Mouse (Mus musculus) gastrocnemius, adult 2 months (tissue): Measurements from ENCODE around the gene Eif3k. TPM values are rescaled to one million over a fixed set of nuclear protein-coding genes. Genes with fewer than 3 reads are reported as not detected.

ENCODE experiments used
- DNase-seq: peaks from one replicate; pipeline ENCODE4 v3.0.0; 2022
- H3K27ac ChIP-seq: fragments of 200-600 bp; 2 replicates; pipeline ENCODE4 v1.8.1; 2022; ENCODE audit warnings: mild to moderate bottlenecking
- H3K4me3 ChIP-seq: fragments of 200-600 bp; 2 replicates; pipeline ENCODE4 v1.8.1; 2022; ENCODE audit warnings: mild to moderate bottlenecking, moderate library complexity
- CTCF ChIP-seq: fragments of 200-600 bp; IDR thresholded peaks from 2 replicates; pipeline ENCODE4 v1.8.1; 2022; ENCODE audit warnings: antibody characterized with exemption, mild to moderate bottlenecking, moderate library complexity
- intact Hi-C: fragments of 180-260 bp; cut with DNase I; formaldehyde crosslinking; loops from one replicate; pipeline ENCODE4 v1.15.1; 2025
- total RNA-seq, 2 experiments: library from RNA; stranded (reverse); gene quantifications; 2 replicates each; pipeline ENCODE4 v1.2.3; 2021

Eif3k gene
- total RNA-seq, 2 experiments from 2014 or later: 122 to 141 TPM

DNA sequence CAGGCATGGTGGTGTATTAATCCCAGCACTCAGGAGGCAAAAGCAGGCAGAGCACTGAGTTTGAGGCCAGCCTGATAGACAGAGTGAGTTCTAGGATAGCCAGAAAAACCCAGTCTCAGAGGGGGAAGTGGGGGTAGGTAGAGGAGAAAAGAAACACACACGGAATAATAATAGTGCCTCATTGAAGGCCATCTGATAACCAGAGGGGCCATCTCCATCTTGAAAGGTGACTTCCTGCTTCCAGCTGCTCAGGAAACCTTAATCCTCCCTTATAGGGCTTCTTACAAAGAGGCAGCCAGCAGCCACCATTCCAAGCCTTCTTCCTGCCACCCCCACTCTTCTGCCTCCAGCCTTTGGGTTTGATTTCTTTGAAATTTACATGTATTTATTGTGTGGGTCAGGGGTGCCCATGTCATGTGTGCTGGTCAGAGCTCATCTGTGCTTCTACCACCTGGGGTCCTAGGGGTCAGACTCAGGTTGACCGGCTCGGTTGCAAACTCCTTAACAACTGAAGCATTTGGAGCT is 18.2 kb downstream of the Eif3k start:
- no peak for TF ChIP-seq CTCF
- Histone ChIP-seq H3K4me3 (no peak overlapping the region), H3K27ac (no peak overlapping the region)
- intact Hi-C loops: loop anchor here (5.0 kb wide), 1 partner anchor 41 kb away; no protein-coding TSS in a partner anchor
- no peak for DNase-seq

DNA sequence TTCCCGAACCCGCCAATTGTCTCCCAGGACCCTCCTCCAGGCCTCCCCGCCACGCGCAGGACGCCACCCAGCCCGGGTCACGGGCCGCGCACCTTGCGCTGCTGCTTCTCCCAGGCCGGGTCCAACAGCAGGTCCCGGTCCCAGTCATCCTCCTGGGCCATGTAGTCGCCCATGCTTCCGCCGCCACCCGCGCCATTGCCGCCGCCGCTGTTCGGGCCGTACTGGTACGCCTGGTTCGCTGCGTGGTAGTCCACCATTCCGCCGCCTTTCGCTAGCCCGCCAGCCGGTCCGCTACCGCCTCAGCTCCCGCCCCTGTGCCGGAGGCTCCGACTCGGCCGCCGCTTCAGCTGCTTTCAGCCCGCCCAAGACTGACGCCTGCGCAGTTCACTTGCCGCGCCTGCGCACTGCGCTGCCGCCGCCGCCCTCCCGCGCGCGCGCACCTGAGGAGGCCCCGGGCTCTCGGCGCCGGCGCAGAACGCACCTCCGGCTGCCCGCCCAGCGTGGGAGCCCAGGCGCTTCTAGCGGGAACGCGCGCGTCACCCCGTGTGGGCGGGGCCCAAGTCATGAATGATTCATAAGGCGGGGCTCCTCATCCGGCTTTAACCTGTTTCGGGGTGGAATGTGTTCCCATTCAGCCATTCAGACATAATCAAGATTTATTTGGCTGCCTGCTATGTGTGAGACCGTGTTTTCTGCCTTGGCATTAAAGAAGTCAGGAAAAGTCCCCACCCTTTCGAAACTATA is 19.6 kb downstream of the Eif3k start, which contains the start of gene Actn4:
Gene Actn4, minus strand, starts transcription at position 414 of the 744 bp plus-strand sequence.
- intact Hi-C loops: loop anchor here (2.0 to 5.0 kb wide), 2 partner anchors 23 to 40 kb away; no protein-coding TSS in a partner anchor
- H3K27ac ChIP-seq: peak within 1 kb of the TSS; percentile 92
- peak within 1 kb of the TSS; percentile 85 for H3K4me3 ChIP-seq
- peak; percentile 100 for DNase-seq
- no peak for TF ChIP-seq CTCF

DNA sequence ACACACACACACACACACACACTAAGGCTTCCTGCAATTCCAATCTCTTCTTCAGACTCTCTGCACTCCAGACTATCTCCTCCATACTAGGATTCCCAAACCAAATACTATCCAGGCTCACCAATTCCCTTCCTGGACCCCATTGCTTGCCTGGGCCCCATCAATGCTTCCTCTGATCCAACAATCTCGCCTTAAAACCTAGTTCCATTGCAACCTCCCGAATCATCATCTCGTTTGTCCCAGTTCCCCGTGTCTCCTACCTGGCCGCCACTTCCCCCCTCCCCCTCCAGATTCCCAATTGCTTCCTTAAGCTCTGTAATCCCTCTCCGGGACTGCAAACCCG is 20.1 kb downstream of the Eif3k start:
- DNase-seq: no peak
- intact Hi-C loops: loop anchor here (2.0 to 5.0 kb wide), 2 partner anchors 23 to 39 kb away; no protein-coding TSS in a partner anchor
- H3K27ac ChIP-seq: peak overlapping the region; percentile 92
- peak overlapping the region; percentile 85 for H3K4me3 ChIP-seq
- TF ChIP-seq CTCF: no peak

DNA sequence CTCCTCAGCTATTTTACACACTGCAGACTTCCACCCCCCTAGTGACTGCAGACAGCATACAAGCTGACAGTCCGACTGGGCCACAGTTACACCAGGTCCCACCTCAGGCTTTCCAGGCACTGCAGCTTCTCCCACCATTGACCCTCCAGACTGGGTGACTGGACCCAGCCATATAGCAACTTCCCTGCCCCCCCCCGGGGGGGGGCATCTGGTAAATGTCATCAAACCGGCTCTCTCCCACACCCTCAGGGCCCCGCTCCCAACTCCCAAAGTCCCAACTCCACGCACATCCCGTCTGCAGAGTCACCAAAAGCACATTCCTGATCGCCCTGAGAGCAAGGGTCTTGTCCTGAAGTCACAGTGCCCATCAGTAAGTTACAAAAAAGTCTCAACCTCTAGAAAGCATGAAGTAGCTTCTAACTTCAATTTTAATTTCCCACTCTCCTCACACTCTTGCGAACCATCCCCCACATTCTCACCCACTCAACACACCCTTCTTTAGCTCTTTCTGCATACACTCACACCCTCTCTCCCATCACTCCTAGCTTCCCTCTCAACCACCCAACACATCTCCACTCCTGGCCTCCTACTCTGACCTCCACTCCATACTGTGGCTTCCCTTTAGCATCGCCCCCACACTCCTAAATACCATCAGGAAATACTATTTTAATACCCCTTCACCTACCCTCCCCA is 21.2 kb downstream of the Eif3k start:
- Histone ChIP-seq H3K4me3 (peak overlapping the region; percentile 85), H3K27ac (peak overlapping the region; percentile 92)
- TF ChIP-seq CTCF: no peak
- intact Hi-C loops: loop anchor here (2.0 to 5.0 kb wide), 2 partner anchors 22 to 38 kb away; no protein-coding TSS in a partner anchor
- no peak for DNase-seq

DNA sequence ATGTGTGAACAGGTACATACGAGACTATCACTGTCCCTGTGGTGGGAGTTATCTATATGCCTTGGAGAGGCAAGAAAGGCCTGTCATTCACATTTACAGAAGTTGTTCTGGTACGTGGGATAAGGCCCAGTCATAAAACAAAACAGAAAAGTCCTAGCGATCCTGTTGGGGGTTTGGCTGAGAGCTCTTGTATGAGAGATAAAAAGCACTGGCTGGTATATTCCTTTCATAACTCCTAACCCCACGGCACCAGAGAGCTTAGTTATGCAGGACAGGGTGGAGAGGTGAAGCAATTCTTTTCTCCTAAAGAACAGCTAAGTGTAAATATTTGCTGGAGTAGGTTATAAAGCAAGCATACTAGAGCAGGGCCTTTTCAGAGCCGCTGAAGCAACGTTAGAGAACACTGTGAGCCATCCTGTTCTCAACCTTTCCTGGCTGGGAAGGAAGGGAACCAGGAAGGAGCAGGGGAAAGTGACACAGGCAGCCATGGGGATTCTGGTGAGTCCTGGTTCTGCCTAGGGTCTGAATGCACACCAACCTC is 22.1 kb downstream of the Eif3k start:
- peak; percentile 14 for DNase-seq
- peak overlapping the region; percentile 85 for H3K4me3 ChIP-seq
- intact Hi-C loops: loop anchor here (2.0 to 5.0 kb wide), 2 partner anchors 21 to 37 kb away; no protein-coding TSS in a partner anchor
- H3K27ac ChIP-seq: peak overlapping the region; percentile 92
- TF ChIP-seq CTCF: no peak

DNA sequence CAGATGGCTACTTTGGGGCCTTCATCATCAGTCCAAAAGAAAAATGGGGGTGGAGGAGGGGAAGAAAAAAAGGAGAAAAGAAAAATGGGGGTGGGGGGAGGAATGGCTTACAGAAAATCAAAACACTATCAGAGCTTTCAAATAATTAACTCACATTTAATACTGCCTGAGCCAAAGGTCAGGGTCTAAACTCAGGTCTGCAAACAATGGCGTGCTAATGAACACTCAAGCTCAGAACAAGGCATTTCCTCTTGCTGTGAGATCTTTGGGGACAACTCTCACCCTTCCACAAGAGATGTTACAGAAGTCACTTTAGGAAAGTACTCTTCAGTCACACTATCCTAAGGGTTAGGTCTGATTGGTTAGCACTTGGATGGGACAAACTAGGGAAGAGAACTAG is 22.9 kb downstream of the Eif3k start:
- DNase-seq: no peak
- no peak for TF ChIP-seq CTCF
- peak overlapping the region; percentile 92 for H3K27ac ChIP-seq
- intact Hi-C loops: no loop called here
- peak overlapping the region; percentile 85 for H3K4me3 ChIP-seq

DNA sequence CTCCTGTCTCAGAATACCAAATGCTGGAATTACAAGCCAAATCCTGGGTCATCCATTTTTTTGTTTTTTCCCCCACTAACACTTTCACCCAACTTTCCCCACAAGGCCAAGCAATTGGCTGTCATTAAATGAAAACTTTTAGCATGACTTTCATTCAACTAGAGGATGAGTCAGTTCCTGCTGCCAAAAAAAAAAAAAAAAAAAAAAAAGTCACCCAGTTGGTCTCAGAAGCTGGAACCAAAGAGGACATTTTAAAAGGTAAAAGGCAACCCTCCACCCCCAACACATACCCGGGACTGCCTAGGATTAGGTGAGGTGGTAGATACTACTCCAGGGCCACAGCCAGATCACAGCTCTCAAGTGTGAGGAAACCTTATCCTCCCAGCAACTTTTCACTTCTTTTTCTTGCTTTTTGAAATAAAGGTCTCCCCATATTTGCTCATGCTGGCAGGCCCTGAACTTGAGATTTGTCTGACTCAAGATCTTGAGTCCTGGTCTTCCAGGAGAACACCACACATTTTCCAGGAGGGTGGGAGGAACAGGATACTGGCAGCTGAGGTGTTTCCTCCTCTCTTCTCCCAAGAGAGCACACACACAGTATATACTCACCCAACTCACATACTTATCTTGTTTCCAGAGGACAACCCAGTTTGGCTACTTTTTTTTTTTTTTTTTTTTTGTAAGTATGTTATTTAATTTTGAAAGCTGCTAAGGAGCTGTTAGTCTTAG is 23.5 kb downstream of the Eif3k start:
- H3K27ac ChIP-seq: peak overlapping the region; percentile 92
- intact Hi-C loops: no loop called here
- H3K4me3 ChIP-seq: peak overlapping the region; percentile 85
- peak; percentile 12 for DNase-seq
- TF ChIP-seq CTCF: no peak

DNA sequence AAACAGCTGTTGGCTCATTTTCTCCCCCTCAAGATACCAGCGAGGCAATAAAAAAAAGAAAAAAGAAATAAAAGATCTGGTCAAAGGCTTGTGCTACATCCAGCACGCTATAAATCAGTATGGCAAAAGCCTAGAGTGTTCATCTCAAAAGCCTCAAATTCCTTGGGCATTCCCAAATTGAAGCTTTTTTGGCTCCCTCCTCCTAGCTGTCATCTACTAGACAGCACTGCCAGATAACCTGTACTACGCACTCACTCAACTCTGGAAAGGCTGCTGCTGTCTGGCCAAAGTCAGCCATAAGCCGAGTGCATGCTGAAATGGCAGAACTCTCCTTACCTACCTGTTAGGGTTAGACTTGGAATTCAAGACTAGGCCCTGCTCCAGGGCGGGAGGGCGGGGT is 24.4 kb downstream of the Eif3k start:
- peak overlapping the region; percentile 92 for H3K27ac ChIP-seq
- no peak for TF ChIP-seq CTCF
- intact Hi-C loops: no loop called here
- no peak for DNase-seq
- peak overlapping the region; percentile 29 for H3K4me3 ChIP-seq

DNA sequence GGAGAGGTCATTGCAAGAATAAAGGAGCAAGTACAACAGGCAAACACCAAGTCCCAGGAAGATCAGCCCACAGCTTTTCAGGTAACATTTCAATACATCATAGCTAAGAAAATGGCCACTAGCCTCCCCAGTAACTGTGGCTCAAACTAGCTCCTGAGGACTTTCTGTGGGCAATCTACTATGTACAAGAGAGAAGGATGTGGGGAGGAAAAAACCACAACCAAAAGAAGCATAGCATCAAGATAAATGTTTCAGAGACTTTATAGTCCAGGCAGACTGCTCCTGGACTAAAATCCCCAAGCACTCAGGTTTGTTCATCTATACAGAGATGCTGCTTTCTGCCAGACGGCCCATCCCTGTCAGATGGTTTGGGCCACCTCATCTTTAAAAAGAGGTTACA is 25.4 kb downstream of the Eif3k start:
- H3K4me3 ChIP-seq: no peak overlapping the region
- peak overlapping the region; percentile 92 for H3K27ac ChIP-seq
- no peak for TF ChIP-seq CTCF
- no peak for DNase-seq
- intact Hi-C loops: no loop called here

DNA sequence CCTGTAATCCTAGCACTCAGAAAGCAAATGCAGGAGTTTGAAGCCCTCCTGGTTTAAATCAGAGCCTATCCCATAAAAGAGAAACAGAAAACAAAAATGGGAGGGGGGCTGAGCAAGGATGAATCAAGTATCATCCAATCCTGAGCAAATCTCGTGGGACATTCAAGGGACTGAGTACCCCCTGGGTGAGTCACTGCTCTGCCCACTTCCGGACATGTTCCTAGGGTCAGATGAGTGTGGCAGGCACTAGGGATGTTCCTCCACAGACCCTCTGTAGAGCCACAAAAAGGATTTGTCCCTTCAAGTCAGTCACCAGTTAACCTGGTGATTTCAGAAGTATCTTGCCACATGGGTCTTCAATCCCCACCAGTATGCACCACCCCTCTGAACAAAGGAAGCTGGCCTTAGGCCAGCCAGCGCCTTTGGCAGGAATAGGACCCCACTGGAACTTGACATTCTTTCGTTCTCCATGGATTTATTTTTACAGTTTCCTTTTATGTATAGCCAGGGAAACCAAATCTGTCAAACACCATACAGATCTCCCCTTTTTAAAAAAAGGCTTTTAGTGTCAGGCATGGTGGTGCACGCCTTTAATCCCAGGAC is 26.3 kb downstream of the Eif3k start:
- Histone ChIP-seq H3K27ac (peak overlapping the region; percentile 92), H3K4me3 (peak overlapping the region; percentile 0; the same call in 1 of the 2 replicates)
- DNase-seq: no peak
- no peak for TF ChIP-seq CTCF
- intact Hi-C loops: no loop called here

DNA sequence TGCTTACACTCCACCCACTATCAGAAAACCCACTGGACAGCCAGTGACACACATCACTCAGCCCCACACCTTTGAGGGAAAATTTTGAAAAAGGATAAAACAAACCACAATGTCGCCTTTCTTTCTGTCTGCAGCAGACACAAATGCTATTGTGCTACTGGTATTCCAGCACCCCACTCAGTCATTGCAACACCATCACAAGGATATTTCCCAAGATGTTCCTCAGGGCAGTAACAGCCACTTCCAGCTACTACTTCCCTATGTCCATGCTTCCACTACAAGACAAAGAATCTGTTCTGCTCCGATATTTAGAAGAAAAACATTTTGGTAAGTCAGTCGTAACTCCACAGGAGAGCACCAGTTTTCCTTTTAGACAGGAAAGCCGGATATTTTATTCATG is 26.9 kb downstream of the Eif3k start:
- Histone ChIP-seq H3K4me3 (0 out of 2 replicates have a peak overlapping the region, but pooled peaks have one; percentile 0), H3K27ac (peak overlapping the region; percentile 92)
- DNase-seq: no peak
- TF ChIP-seq CTCF: no peak
- intact Hi-C loops: no loop called here
